Comparison of ENCODE assay signal across 14 mouse cellular contexts in genomic region chr10:83071785-83072580, GRCm38 (mm10).
DNase-seq lines count a peak whose midpoint lies in the region; ATAC-seq and TF ChIP-seq lines count a peak whose summit lies in the region.
"Had no signal": no experiment of that assay in that cellular context is flagged by ENCODE, and none has a peak within 500 bp of the region (broad histone marks: within the 10 kb centered on the region; RNA-seq: fewer than 3 reads in every experiment).

No protein-coding gene starts in this region.

- TF ChIP-seq CTCF in olfactory bulb, adult 2 months (IDR thresholded peaks at IDR 0.05; ENCODE audit: insufficient read depth, low read depth, low read length) = no peak

- H3K9me3 ChIP-seq in hindbrain, embryonic 16.5 days (ENCODE audit: control insufficient read depth, low read length) = no peaks in the 10 kb centered on the region
- H3K9me3 ChIP-seq in hindbrain, embryonic 11.5 days (ENCODE audit: control insufficient read depth, low read length) = no peaks in the 10 kb centered on the region
- H3K9me3 ChIP-seq in liver, embryonic 13.5 days (replicated peaks) = no peaks in the 10 kb centered on the region
- H3K9me3 ChIP-seq: embryonic facial prominence, embryonic 13.5 days; forebrain, embryonic 15.5 days; heart, embryonic 13.5 days had no signal

- H3K36me3 ChIP-seq in hindbrain, embryonic 16.5 days (ENCODE audit: control insufficient read depth, insufficient read depth, low read length) = no peaks in the 10 kb centered on the region
- no peaks in the 10 kb centered on the region for H3K36me3 ChIP-seq in hindbrain, embryonic 11.5 days (ENCODE audit: control insufficient read depth, insufficient read depth, low read length)
- H3K36me3 ChIP-seq in liver, embryonic 13.5 days = no peaks in the 10 kb centered on the region
- H3K36me3 ChIP-seq: embryonic facial prominence, embryonic 13.5 days; forebrain, embryonic 15.5 days; heart, embryonic 13.5 days had no signal

- no peak overlapping the region for H3K4me3 ChIP-seq in hindbrain, embryonic 16.5 days (ENCODE audit: low read length)
- no peak overlapping the region for H3K4me3 ChIP-seq in hindbrain, embryonic 11.5 days (ENCODE audit: low read depth, low read length)
- no peak overlapping the region for H3K4me3 ChIP-seq in liver, embryonic 13.5 days (replicated peaks)
- H3K4me3 ChIP-seq in olfactory bulb, adult 2 months (ENCODE audit: insufficient read depth, low read depth, low read length) = no peak overlapping the region
- H3K4me3 ChIP-seq: embryonic facial prominence, embryonic 13.5 days; forebrain, embryonic 15.5 days; heart, embryonic 13.5 days had no signal

- ATAC-seq in hindbrain, embryonic 16.5 days = peak; percentile 15; the same call in 1 of the 2 replicates
- no peak for ATAC-seq in hindbrain, embryonic 11.5 days (ENCODE audit: low FRiP score)
- peak; percentile 21; the same call in 1 of the 2 replicates for ATAC-seq in liver, embryonic 13.5 days (ENCODE audit: low read depth)
- ATAC-seq: CD4-positive, CD25-positive, alpha-beta regulatory T cell, adult 4 months; forebrain, embryonic 15.5 days had no signal

- H3K9ac ChIP-seq in hindbrain, embryonic 16.5 days (ENCODE audit: low read depth, low read length) = no peak overlapping the region
- no peak overlapping the region for H3K9ac ChIP-seq in hindbrain, embryonic 11.5 days (ENCODE audit: low read depth, low read length)
- no peak overlapping the region for H3K9ac ChIP-seq in liver, embryonic 13.5 days
- H3K9ac ChIP-seq: embryonic facial prominence, embryonic 13.5 days; forebrain, embryonic 15.5 days; heart, embryonic 13.5 days; lung, embryonic 14.5 days had no signal

- TF ChIP-seq POLR2A in olfactory bulb, adult 2 months (IDR thresholded peaks at IDR 0.05; ENCODE audit: insufficient read depth, low read depth, low read length) = no peak

- peaks cover 8% of the 10 kb centered on the region; the same call in 1 of the 2 replicates for H3K4me1 ChIP-seq in hindbrain, embryonic 16.5 days (ENCODE audit: control insufficient read depth, insufficient read depth, low read depth, low read length)
- no peaks in the 10 kb centered on the region for H3K4me1 ChIP-seq in hindbrain, embryonic 11.5 days (replicated peaks; ENCODE audit: control insufficient read depth, insufficient read depth, low read length)
- H3K4me1 ChIP-seq in liver, embryonic 13.5 days (replicated peaks) = peaks cover 49% of the 10 kb centered on the region
- peaks cover 63% of the 10 kb centered on the region for H3K4me1 ChIP-seq in olfactory bulb, adult 2 months (ENCODE audit: control insufficient read depth, insufficient read depth, low read length)

- no peaks in the 10 kb centered on the region for H3K27me3 ChIP-seq in hindbrain, embryonic 16.5 days (replicated peaks; ENCODE audit: control insufficient read depth, insufficient read depth, low read length)
- H3K27me3 ChIP-seq in hindbrain, embryonic 11.5 days (ENCODE audit: control insufficient read depth, insufficient read depth, low read length) = no peaks in the 10 kb centered on the region
- no peaks in the 10 kb centered on the region for H3K27me3 ChIP-seq in liver, embryonic 13.5 days
- H3K27me3 ChIP-seq: embryonic facial prominence, embryonic 13.5 days; forebrain, embryonic 15.5 days; heart, embryonic 13.5 days had no signal

- WGBS in hindbrain, embryonic 16.5 days = 71% methylated on average over 19 of the region's 19 CpGs
- whole genome bisulfite sequencing in hindbrain, embryonic 11.5 days = 69% methylated on average over 19 of the region's 19 CpGs
- 64% methylated on average over 19 of the region's 19 CpGs for WGBS in liver, embryonic 13.5 days (ENCODE audit: insufficient replicate concordance)
- WGBS in olfactory bulb, adult 2 months = 55% methylated on average over 19 of the region's 19 CpGs

- DNase-seq in hindbrain, embryonic 11.5 days (ENCODE audit: low spot score) = no peak
- DNase-seq in liver, embryonic 13.5 days = no peak
- DNase-seq in liver (no peak), ZHBTc4 (ENCODE audit: low read depth, low spot score) (peak; percentile 58)
- no peak for DNase-seq in c-Kit-positive CD71-positive TER-119-positive erythroid progenitor cells, embryonic 14.5 days (ENCODE audit: low spot score)
- DNase-seq: cerebellum, adult 9-11 months; gastrocnemius, postnatal 25 days; lung, embryonic 14.5 days had no signal

- H3K27ac ChIP-seq in hindbrain, embryonic 16.5 days (ENCODE audit: low read depth, low read length) = no peak overlapping the region
- no peak overlapping the region for H3K27ac ChIP-seq in hindbrain, embryonic 11.5 days (ENCODE audit: low read depth, low read length)
- H3K27ac ChIP-seq in liver, embryonic 13.5 days = peak overlapping the region; percentile 58
- peak overlapping the region; percentile 58 for H3K27ac ChIP-seq in olfactory bulb, adult 2 months (ENCODE audit: insufficient read depth, low read depth, low read length)
- H3K27ac ChIP-seq: embryonic facial prominence, embryonic 13.5 days; forebrain, embryonic 15.5 days; heart, embryonic 13.5 days had no signal

- H3K4me2 ChIP-seq in hindbrain, embryonic 16.5 days (ENCODE audit: low read length) = no peak overlapping the region
- no peak overlapping the region for H3K4me2 ChIP-seq in hindbrain, embryonic 11.5 days (replicated peaks; ENCODE audit: low read depth, low read length)
- no peak overlapping the region for H3K4me2 ChIP-seq in liver, embryonic 13.5 days
- H3K4me2 ChIP-seq: embryonic facial prominence, embryonic 13.5 days; forebrain, embryonic 15.5 days; heart, embryonic 13.5 days; lung, embryonic 14.5 days had no signal

Comparison
In these comparisons a context has a peak if more than half of its experiments do, and no peak if none do; other contexts are left out.
1. H3K27ac ChIP-seq: peak in liver, embryonic 13.5 days (single experiment) and olfactory bulb, adult 2 months (single experiment); none in hindbrain, embryonic 16.5 days (single experiment) and hindbrain, embryonic 11.5 days (single experiment).